Mouse (Mus musculus) thymus, adult 2 months (tissue): ENCODE measurements around the gene Tubb2a.

Source experiments
- CTCF ChIP-seq: fragments of 200-500 bp; IDR thresholded peaks from 2 replicates; pipeline ENCODE4 v1.5.1; 2012; ENCODE audit warnings: mild to moderate bottlenecking, control low read depth, low read length, moderate library complexity, borderline replicate concordance; ENCODE audit not compliant: control insufficient read depth, poor library complexity, insufficient read depth; ENCODE audit errors: extremely low read depth
- POLR2A ChIP-seq: fragments of 200-500 bp; IDR thresholded peaks from 2 replicates; pipeline ENCODE4 v1.6.1; 2012; ENCODE audit warnings: mild to moderate bottlenecking, low read length, control low read depth, moderate library complexity; ENCODE audit not compliant: control insufficient read depth, poor library complexity, insufficient read depth; ENCODE audit errors: extremely low read depth

GRCm38 (mm10) chr13:34089358-34089757 is 11.6 kb upstream of the Tubb2a start:
- TF ChIP-seq CTCF, result no peak
- no peak for TF ChIP-seq POLR2A
